Mouse (Mus musculus) embryonic fibroblast, embryonic 13.5 days (primary cell): ENCODE results near the gene Map3k4. TPM values are rescaled to one million over a fixed set of nuclear protein-coding genes. Genes with fewer than 3 reads are reported as not detected.

Experiments
- H3K27ac ChIP-seq: 2 replicates; pipeline ENCODE4 v1.5.1; 2012; ENCODE audit warnings: low read length, control low read depth, inconsistent platforms; ENCODE audit not compliant: insufficient read depth
- H3K4me1 ChIP-seq: 2 replicates; pipeline ENCODE4 v1.6.1; 2011; ENCODE audit warnings: low read length; ENCODE audit not compliant: control insufficient read depth, insufficient read depth
- H3K4me3 ChIP-seq: 2 replicates; pipeline ENCODE4 v1.5.1; 2011; ENCODE audit warnings: mild to moderate bottlenecking, control low read depth, low read length; ENCODE audit not compliant: insufficient read depth
- CTCF ChIP-seq: IDR thresholded peaks from 2 replicates; pipeline ENCODE4 v1.5.1; 2011; ENCODE audit warnings: mild to moderate bottlenecking, control low read depth, low read length, moderate library complexity, borderline replicate concordance; ENCODE audit not compliant: insufficient read depth
- POLR2A ChIP-seq: IDR thresholded peaks from 2 replicates; pipeline ENCODE4 v1.6.1; 2011; ENCODE audit warnings: low read depth, mild to moderate bottlenecking, control low read depth, low read length, moderate library complexity
- polyA plus RNA-seq: library from polyadenylated mRNA; stranded (reverse); fragments of >200 nt; gene quantifications from 2 replicates; pipeline ENCODE4 v1.2.4, GENCODE M21; 2011; ENCODE audit warnings: low read depth; ENCODE audit not compliant: missing spikeins, insufficient read length

Map3k4 gene
- polyA plus RNA-seq, 1 experiment, result 14.8 TPM

GRCm38 (mm10) chr17:12179766-12180165 lies 138.8 kb downstream of the Map3k4 start:
- H3K4me1 ChIP-seq, result no peaks in the 10 kb centered on the region; the same call in 1 of the 2 replicates

GRCm38 (mm10) chr17:12179339-12179738 lies 139.3 kb downstream of the Map3k4 start:
- Histone ChIP-seq H3K4me3 (no peak overlapping the region), H3K27ac (no peak overlapping the region), H3K4me1 (no peaks in the 10 kb centered on the region)
- no peak for TF ChIP-seq POLR2A
- no peak for TF ChIP-seq CTCF

More at GRCm38 (mm10) chr17:12179766-12180165, 138.8 kb downstream of the Map3k4 start:
- TF ChIP-seq CTCF (no peak), POLR2A (no peak)
- H3K27ac ChIP-seq, result no peak overlapping the region
- no peak overlapping the region for H3K4me3 ChIP-seq

Other genes with a start within 250 kb of the Map3k4 start
- gene Agpat4, start 200.1 kb downstream of the Map3k4 start, polyA plus RNA-seq, result 34.4 and 37.0 TPM in 2 replicates
- gene Plg, start 59.8 kb upstream of the Map3k4 start, polyA plus RNA-seq, result not detected in 2 replicates
- not detected in 2 replicates for gene Slc22a3, start 188.9 kb upstream of the Map3k4 start, polyA plus RNA-seq